Mouse (Mus musculus) MEL (cell line): ENCODE measurements at regions not wholly inside any gene's neighbourhood (a gene's known extent, or its start where the extent isn't known, plus 50 kb on each side); places are given as distances from the start of the nearest gene placed in this dataset.
A peak's percentile ranks its signal among the peaks of the same experiment; 100 is the strongest.

Experiments
- DNase-seq: peaks from one replicate; pipeline ENCODE4 v3.0.0; 2011; ENCODE audit warnings: low read depth, low spot score
- H3K27ac ChIP-seq: 2 replicates; pipeline ENCODE4 v1.5.1; 2012; ENCODE audit warnings: low read depth, mild to moderate bottlenecking, control low read depth, low read length, moderate library complexity; ENCODE audit not compliant: control insufficient read depth
- H3K27me3 ChIP-seq, 2 experiments: fragments of 150-350 bp in 1 of 2; sonication (generic) in 1 of 2; 2 replicates each; pipeline ENCODE4 v1.6.1; 2012; ENCODE audit warnings: low read length in 2 of 2, mild to moderate bottlenecking in 2 of 2, improper control_type of control experiment in 1 of 2, moderate library complexity in 1 of 2; ENCODE audit not compliant: insufficient read depth in 2 of 2, control insufficient read depth in 1 of 2
- H3K36me3 ChIP-seq, 2 experiments: 2 replicates each; pipeline ENCODE4 v1.6.1; 2012 to 2014; ENCODE audit warnings: low read length in 2 of 2, improper control_type of control experiment in 1 of 2, inconsistent platforms in 1 of 2, mild to moderate bottlenecking in 1 of 2; ENCODE audit not compliant: insufficient read depth in 2 of 2, control insufficient read depth in 1 of 2
- H3K4me1 ChIP-seq, 2 experiments: fragments of 150-350 bp in 1 of 2; sonication (generic) in 1 of 2; 2 replicates each; pipeline ENCODE4 v1.6.1; 2012; ENCODE audit warnings: low read length in 2 of 2, improper control_type of control experiment in 1 of 2, mild to moderate bottlenecking in 1 of 2; ENCODE audit not compliant: insufficient read depth in 2 of 2, control insufficient read depth in 1 of 2
- H3K4me3 ChIP-seq, 2 experiments: fragments of 150-350 bp in 1 of 2; sonication (generic) in 1 of 2; 2 replicates each; pipeline ENCODE4 v1.5.1; 2012; ENCODE audit warnings: low read depth in 2 of 2, low read length in 2 of 2, mild to moderate bottlenecking in 2 of 2, moderate library complexity in 2 of 2, control low read depth in 1 of 2, improper control_type of control experiment in 1 of 2; ENCODE audit not compliant: control insufficient read depth in 1 of 2, insufficient read depth in 1 of 2
- H3K79me2 ChIP-seq: 2 replicates; pipeline ENCODE4 v1.6.1; 2012; ENCODE audit warnings: mild to moderate bottlenecking, low read length, moderate library complexity; ENCODE audit not compliant: control insufficient read depth, poor library complexity, insufficient read depth
- H3K9ac ChIP-seq: 2 replicates; pipeline ENCODE4 v1.6.1; 2012; ENCODE audit warnings: low read depth, mild to moderate bottlenecking, control low read depth, low read length, moderate library complexity; ENCODE audit not compliant: control insufficient read depth, poor library complexity, severe bottlenecking
- H3K9me3 ChIP-seq: fragments of 150-350 bp; sonication (generic); replicated peaks from 2 replicates; pipeline ENCODE4 v1.6.1; 2012; ENCODE audit warnings: mild to moderate bottlenecking, low read length, improper control_type of control experiment, moderate library complexity; ENCODE audit not compliant: insufficient read depth
- CHD2 ChIP-seq: IDR thresholded peaks from 2 replicates; pipeline ENCODE4 v1.6.1; 2011; ENCODE audit warnings: low read length, improper control_type of control experiment
- CTCF ChIP-seq, 3 experiments: IDR thresholded peaks in 2 of 3; conservative IDR thresholded peaks in 1 of 3; 2 replicates each; pipeline ENCODE4 v1.5.1; 2011 to 2012; ENCODE audit warnings: low read length in 3 of 3, low read depth in 2 of 3, mild to moderate bottlenecking in 2 of 3, improper control_type of control experiment in 1 of 3, inconsistent platforms in 1 of 3, mixed read lengths in 1 of 3, moderate library complexity in 1 of 3; ENCODE audit not compliant: control insufficient read depth in 1 of 3, insufficient read depth in 1 of 3, poor library complexity in 1 of 3, severe bottlenecking in 1 of 3
- E2F4 ChIP-seq: IDR thresholded peaks from 2 replicates; pipeline ENCODE4 v1.6.1; 2011; ENCODE audit warnings: low read depth, low read length, improper control_type of control experiment, borderline replicate concordance
- ELF1 ChIP-seq: IDR thresholded peaks from 2 replicates; pipeline ENCODE4 v1.6.1; 2014; ENCODE audit warnings: low read depth, mild to moderate bottlenecking, inconsistent platforms, low read length, improper control_type of control experiment, moderate library complexity
- EP300 ChIP-seq, 2 experiments: IDR thresholded peaks; 2 replicates each; pipeline ENCODE4 v1.6.1; 2011; ENCODE audit warnings: improper control_type of control experiment in 2 of 2, low read length in 2 of 2, low read depth in 1 of 2, mild to moderate bottlenecking in 1 of 2
- GABPA ChIP-seq: IDR thresholded peaks from 2 replicates; pipeline ENCODE4 v1.6.1; 2012; ENCODE audit warnings: low read depth, mild to moderate bottlenecking, inconsistent platforms, low read length, improper control_type of control experiment, moderate library complexity
- HCFC1 ChIP-seq: IDR thresholded peaks from 2 replicates; pipeline ENCODE4 v1.6.1; 2012; ENCODE audit warnings: low read depth, mild to moderate bottlenecking, inconsistent platforms, low read length, improper control_type of control experiment, moderate library complexity
- JUND ChIP-seq: IDR thresholded peaks from 2 replicates; pipeline ENCODE4 v1.6.1; 2011; ENCODE audit warnings: low read depth, mild to moderate bottlenecking, improper control_type of control experiment, low read length
- MXI1 ChIP-seq: IDR thresholded peaks from 2 replicates; pipeline ENCODE4 v1.6.1; 2011; ENCODE audit warnings: mild to moderate bottlenecking, low read depth, low read length, improper control_type of control experiment
- POLR2AphosphoS2 ChIP-seq: IDR thresholded peaks from 2 replicates; pipeline ENCODE4 v1.6.1; 2011; ENCODE audit warnings: low read length, improper control_type of control experiment
- POLR2AphosphoS5 ChIP-seq: IDR thresholded peaks from 2 replicates; pipeline ENCODE4 v1.6.1; 2012; ENCODE audit warnings: low read depth, borderline replicate concordance, mild to moderate bottlenecking, inconsistent platforms, low read length, moderate library complexity, mixed read lengths
- RCOR1 ChIP-seq: IDR thresholded peaks from 2 replicates; pipeline ENCODE4 v1.6.1; 2012; ENCODE audit warnings: low read depth, mild to moderate bottlenecking, inconsistent platforms, low read length, improper control_type of control experiment
- SIN3A ChIP-seq: IDR thresholded peaks from 2 replicates; pipeline ENCODE4 v1.6.1; 2012; ENCODE audit warnings: low read length, improper control_type of control experiment, inconsistent platforms
- SMC3 ChIP-seq: IDR thresholded peaks from 2 replicates; pipeline ENCODE4 v1.6.1; 2011; ENCODE audit warnings: low read depth, low read length, improper control_type of control experiment
- TAL1 ChIP-seq: IDR thresholded peaks from 2 replicates; pipeline ENCODE4 v1.6.1; 2012; ENCODE audit warnings: mild to moderate bottlenecking, inconsistent platforms, low read length, moderate library complexity, mixed read lengths
- USF2 ChIP-seq, 2 experiments: IDR thresholded peaks; 2 replicates each; pipeline ENCODE4 v1.6.1; 2011 to 2012; ENCODE audit warnings: improper control_type of control experiment in 2 of 2, low read length in 2 of 2, borderline replicate concordance in 1 of 2, inconsistent platforms in 1 of 2, low read depth in 1 of 2, mild to moderate bottlenecking in 1 of 2; ENCODE audit not compliant: insufficient read depth in 1 of 2
- ZC3H11A ChIP-seq: IDR thresholded peaks from 2 replicates; pipeline ENCODE4 v1.6.1; 2012; ENCODE audit warnings: low read depth, mild to moderate bottlenecking, inconsistent platforms, low read length, improper control_type of control experiment
- ZKSCAN1 ChIP-seq: IDR thresholded peaks from 2 replicates; pipeline ENCODE4 v1.6.1; 2012; ENCODE audit warnings: low read depth, mild to moderate bottlenecking, inconsistent platforms, low read length, improper control_type of control experiment, moderate library complexity
- ZNF384 ChIP-seq: IDR thresholded peaks from 2 replicates; pipeline ENCODE4 v1.6.1; 2012; ENCODE audit warnings: low read depth, mild to moderate bottlenecking, inconsistent platforms, low read length, improper control_type of control experiment

- TF ChIP-seq CTCF (IDR thresholded peaks at IDR 0.05 in 2 of 3, conservative IDR thresholded peaks at IDR 0.05 in 1 of 3; ENCODE audit: control insufficient read depth in 1 of 3, insufficient read depth in 1 of 3, low read depth in 2 of 3, low read length in 3 of 3, poor library complexity in 1 of 3, severe bottlenecking in 1 of 3) (peak in 2 of 3 experiments; percentile 27 to 35; a peak in 5 of 6 replicates), E2F4 (no peak), POLR2AphosphoS5 (no peak), MXI1 (no peak), SMC3 (0 out of 2 replicates have a peak, but pooled peaks have one; percentile 27), USF2 (IDR thresholded peaks at IDR 0.05; ENCODE audit: borderline replicate concordance in 1 of 2, insufficient read depth in 1 of 2, low read depth in 1 of 2, low read length in 2 of 2) (no peak), GABPA (no peak), ZKSCAN1 (no peak)
- Histone ChIP-seq H3K9ac (no peak overlapping the region), H3K27me3 (0 out of 4 replicates have a peak, but pooled peaks cover 0 to 2% of the 10 kb centered on the region in 2 experiments), H3K4me1 (no peaks in the 10 kb centered on the region), H3K4me3 (no peak overlapping the region), H3K27ac (no peak overlapping the region), H3K9me3 (no peaks in the 10 kb centered on the region), H3K79me2 (no peaks in the 10 kb centered on the region), H3K36me3 (no peaks in the 10 kb centered on the region)
- DNase-seq = no peak
Measured at GRCm38 (mm10) chr2:74247521-74247920, 331.7 kb downstream of the Lnpk start.

DNA sequence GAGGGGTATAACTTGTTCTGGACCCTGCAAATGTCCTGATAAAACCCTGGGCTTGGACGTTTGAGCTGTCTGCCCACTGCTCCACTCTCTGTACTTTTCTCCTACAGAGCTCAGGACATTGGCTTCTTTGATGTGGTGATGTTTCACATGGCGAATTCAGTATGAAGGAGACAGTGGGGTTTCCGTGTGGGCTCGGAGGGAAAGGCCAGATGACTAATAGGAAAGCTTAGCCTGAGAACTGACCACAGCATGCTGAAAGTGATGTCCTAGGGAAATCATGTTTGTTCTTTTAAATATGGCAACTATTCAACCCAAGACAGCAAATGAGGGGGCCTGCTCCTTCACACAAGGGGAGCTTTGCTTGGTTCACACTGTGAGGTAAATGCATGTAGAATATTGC lies 332.6 kb downstream of the Lnpk start:
- no peaks in the 10 kb centered on the region for H3K9me3 ChIP-seq
- no peaks in the 10 kb centered on the region for H3K36me3 ChIP-seq
- H3K27ac ChIP-seq = no peak overlapping the region
- H3K27me3 ChIP-seq = peaks cover 0 to 3% of the 10 kb centered on the region in 2 experiments; a peak in 1 of 4 replicates
- no peak overlapping the region for H3K4me3 ChIP-seq
- H3K79me2 ChIP-seq = no peaks in the 10 kb centered on the region
- no peak for TF ChIP-seq EP300 (IDR thresholded peaks at IDR 0.05; ENCODE audit: low read depth in 1 of 2, low read length in 2 of 2)
- DNase-seq = no peak
- no peaks in the 10 kb centered on the region for H3K4me1 ChIP-seq
- H3K9ac ChIP-seq = no peak overlapping the region

- TF ChIP-seq ZNF384 (no peak), ZKSCAN1 (no peak), ELF1 (no peak), CHD2 (no peak), GABPA (no peak), SIN3A (no peak), TAL1 (no peak), ZC3H11A (no peak), POLR2AphosphoS2 (no peak), RCOR1 (no peak), USF2 (IDR thresholded peaks at IDR 0.05; ENCODE audit: borderline replicate concordance in 1 of 2, insufficient read depth in 1 of 2, low read depth in 1 of 2, low read length in 2 of 2) (no peak), JUND (no peak), E2F4 (no peak), HCFC1 (no peak)
- no peaks in the 10 kb centered on the region for H3K4me1 ChIP-seq
- no peak for DNase-seq
- no peaks in the 10 kb centered on the region for H3K79me2 ChIP-seq
- H3K27me3 ChIP-seq = peaks cover 0 to 3% of the 10 kb centered on the region in 2 experiments; a peak in 1 of 4 replicates
- no peaks in the 10 kb centered on the region for H3K9me3 ChIP-seq
- H3K4me3 ChIP-seq = no peak overlapping the region
- no peak overlapping the region for H3K27ac ChIP-seq
- no peak overlapping the region for H3K9ac ChIP-seq
- H3K36me3 ChIP-seq = no peaks in the 10 kb centered on the region
Measured at GRCm38 (mm10) chr2:74244203-74244602, 333.1 kb upstream of the Atp5g3 start.
